Comparison of ENCODE assay signal across 8 mouse cellular contexts in genomic region chr6:51544118-51544681, GRCm38 (mm10). TPM values are rescaled to one million over a fixed set of nuclear protein-coding genes. Genes with fewer than 3 reads are reported as not detected.
DNase-seq lines count a peak whose midpoint lies in the region; ATAC-seq and TF ChIP-seq lines count a peak whose summit lies in the region.

No protein-coding gene starts in this region.

- intact Hi-C loops in left cerebral cortex, postnatal 25 days (cut with DNase I): no loop called here

- H3K36me3 ChIP-seq in hindbrain, embryonic 10.5 days: peaks cover 7% of the 10 kb centered on the region; the same call in 1 of the 2 replicates
- H3K36me3 ChIP-seq in hindbrain, embryonic 12.5 days: peaks cover 3% of the 10 kb centered on the region; the same call in 1 of the 2 replicates
- peaks cover 34% of the 10 kb centered on the region for H3K36me3 ChIP-seq in E14TG2a.4 (ENCODE audit: insufficient read depth, low read length)
- peaks cover 5% of the 10 kb centered on the region; the same call in 1 of the 2 replicates for H3K36me3 ChIP-seq in forebrain, embryonic 12.5 days (replicated peaks)

- H3K9ac ChIP-seq in hindbrain, embryonic 12.5 days: no peak overlapping the region
- no peak overlapping the region for H3K9ac ChIP-seq in forebrain, embryonic 12.5 days

- ATAC-seq in hindbrain, embryonic 12.5 days (ENCODE audit: low FRiP score): no peak
- ATAC-seq in forebrain, embryonic 12.5 days (ENCODE audit: low FRiP score): peak; percentile 39; the same call in 1 of the 2 replicates

- WGBS in hindbrain, embryonic 10.5 days: 36% methylated on average over 7 of the region's 7 CpGs
- WGBS in hindbrain, embryonic 12.5 days: 33% methylated on average over 7 of the region's 7 CpGs
- 25% methylated on average over 7 of the region's 7 CpGs for WGBS in forebrain, embryonic 12.5 days

- no peak overlapping the region for H3K4me2 ChIP-seq in hindbrain, embryonic 12.5 days (replicated peaks)
- H3K4me2 ChIP-seq in forebrain, embryonic 12.5 days: no peak overlapping the region; the same call in 1 of the 2 replicates

- no peak overlapping the region for H3K4me3 ChIP-seq in hindbrain, embryonic 10.5 days
- H3K4me3 ChIP-seq in hindbrain, embryonic 12.5 days: no peak overlapping the region
- H3K4me3 ChIP-seq in E14TG2a.4 (replicated peaks; ENCODE audit: low read length): peak overlapping the region; percentile 72
- no peak overlapping the region for H3K4me3 ChIP-seq in forebrain, embryonic 12.5 days (replicated peaks)

- TF ChIP-seq CTCF in E14TG2a.4 (conservative IDR thresholded peaks at IDR 0.05; ENCODE audit: low read length): no peak

- peaks cover 3% of the 10 kb centered on the region; the same call in 1 of the 2 replicates for H3K9me3 ChIP-seq in hindbrain, embryonic 10.5 days
- H3K9me3 ChIP-seq in hindbrain, embryonic 12.5 days (replicated peaks): no peaks in the 10 kb centered on the region
- H3K9me3 ChIP-seq in E14TG2a.4 (ENCODE audit: low read length): no peaks in the 10 kb centered on the region
- H3K9me3 ChIP-seq in forebrain, embryonic 12.5 days: no peaks in the 10 kb centered on the region

- no peak for DNase-seq in hindbrain, embryonic 10.5 days (ENCODE audit: low spot score)
- DNase-seq in kidney, postnatal 25 days: peak; percentile 47 to 54
- DNase-seq in naive thymus-derived CD4-positive, alpha-beta T cell, adult 2 months (ENCODE audit: low read depth): peak; percentile 58
- no peak for DNase-seq in left cerebral cortex, postnatal 25 days (ENCODE audit: low spot score in 2 of 2)
- no peak for DNase-seq in right cerebral cortex, postnatal 4 days

- no peaks in the 10 kb centered on the region for H3K27me3 ChIP-seq in hindbrain, embryonic 10.5 days (ENCODE audit: insufficient read depth, poor library complexity, severe bottlenecking)
- H3K27me3 ChIP-seq in hindbrain, embryonic 12.5 days: no peaks in the 10 kb centered on the region
- no peaks in the 10 kb centered on the region for H3K27me3 ChIP-seq in E14TG2a.4 (ENCODE audit: insufficient read depth, low read length)
- H3K27me3 ChIP-seq in forebrain, embryonic 12.5 days: no peaks in the 10 kb centered on the region

- H3K27ac ChIP-seq in hindbrain, embryonic 10.5 days: peak overlapping the region; percentile 50; the same call in 1 of the 2 replicates
- H3K27ac ChIP-seq in hindbrain, embryonic 12.5 days: no peak overlapping the region
- H3K27ac ChIP-seq in forebrain, embryonic 12.5 days: peak overlapping the region; percentile 31; the same call in 1 of the 2 replicates

- peaks cover 38% of the 10 kb centered on the region for H3K4me1 ChIP-seq in hindbrain, embryonic 10.5 days (replicated peaks)
- peaks cover 21% of the 10 kb centered on the region for H3K4me1 ChIP-seq in hindbrain, embryonic 12.5 days
- H3K4me1 ChIP-seq in E14TG2a.4 (replicated peaks; ENCODE audit: low read depth, low read length): peaks cover 96% of the 10 kb centered on the region
- peaks cover 17% of the 10 kb centered on the region for H3K4me1 ChIP-seq in forebrain, embryonic 12.5 days

RNA-seq across cellular contexts. Expression of gene Snx10, which starts 20.5 kb away (rescaled TPM):
- polyA plus RNA-seq in hindbrain, embryonic 10.5 days (2016; fragmentation: Nextera tagmentation; extraction: Ambion mirVana): 35.8 and 41.9 TPM in 2 replicates
- polyA plus RNA-seq in hindbrain, embryonic 12.5 days (2016; fragmentation: Nextera tagmentation; extraction: Ambion mirVana): 39.7 and 43.1 TPM in 2 replicates
- polyA plus RNA-seq in forebrain, embryonic 12.5 days (2016; fragmentation: Nextera tagmentation; extraction: Ambion mirVana): 39.8 and 40.2 TPM in 2 replicates
- total RNA-seq in left cerebral cortex, postnatal 25 days (2021): 100 to 1,000 TPM; 108 to 116 TPM

Comparison
In these comparisons a context has a peak if more than half of its experiments do, and no peak if none do; other contexts are left out.
1. DNase-seq: peak in kidney, postnatal 25 days (2 of 2) and naive thymus-derived CD4-positive, alpha-beta T cell, adult 2 months (single experiment); none in hindbrain, embryonic 10.5 days (single experiment), left cerebral cortex, postnatal 25 days (0 of 2) and right cerebral cortex, postnatal 4 days (single experiment).